Comparison of ENCODE assay signal across 20 mouse cellular contexts in the genomic region with DNA sequence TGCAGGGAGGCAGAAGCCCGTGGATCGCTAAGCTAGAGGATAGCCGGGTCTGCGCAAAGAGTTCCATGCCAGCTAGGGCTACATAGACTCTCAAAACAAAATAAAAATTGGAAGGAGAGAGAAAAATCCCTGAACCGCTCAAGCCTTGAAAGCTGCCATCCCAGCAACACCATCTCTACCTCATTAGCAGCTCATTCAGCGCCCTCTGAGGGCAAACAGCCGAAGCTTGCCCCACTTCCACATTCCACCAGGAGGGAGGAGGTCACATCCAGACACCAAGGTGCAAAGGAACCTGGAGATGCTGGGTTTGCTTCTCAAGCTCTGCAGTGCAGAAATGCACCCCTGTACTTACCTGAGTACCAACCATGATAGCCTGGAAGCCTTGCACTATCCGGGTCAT. TPM values are rescaled to one million over a fixed set of nuclear protein-coding genes. Genes with fewer than 3 reads are reported as not detected.
DNase-seq lines count a peak whose midpoint lies in the region; ATAC-seq and TF ChIP-seq lines count a peak whose summit lies in the region.
"Had no signal": no experiment of that assay in that cellular context is flagged by ENCODE, and none has a peak within 500 bp of the region (broad histone marks: within the 10 kb centered on the region; RNA-seq: fewer than 3 reads in every experiment).

No protein-coding gene starts in this region.

- peak; percentile 29 to 56 for DNase-seq in cerebellum, postnatal 14 days
- no peak for DNase-seq in cerebellum, adult 8-10 months
- no peak for DNase-seq in heart, postnatal 0 days (ENCODE audit: low spot score)
- DNase-seq in heart, embryonic 10.5 days (ENCODE audit: low spot score): no peak
- DNase-seq in left cerebral cortex, postnatal 4 days: peak; percentile 22
- DNase-seq in left cerebral cortex, postnatal 36 days (ENCODE audit: low spot score in 2 of 2): no peak
- DNase-seq in midbrain, postnatal 0 days (ENCODE audit: low spot score): no peak
- DNase-seq in right cerebral cortex, postnatal 14 days: no peak
- DNase-seq: adrenal gland, adult 8-10 months; cerebellum, postnatal 36 days; kidney, adult 9 months; lung, postnatal 4 days; right cerebral cortex, postnatal 25 days; thymus, adult 18-20 months had no signal

- no peak overlapping the region for H3K27ac ChIP-seq in heart, postnatal 0 days (ENCODE audit: low read depth)
- H3K27ac ChIP-seq in heart, embryonic 10.5 days: no peak overlapping the region
- H3K27ac ChIP-seq in midbrain, postnatal 0 days (ENCODE audit: low read depth, low read length): no peak overlapping the region; the same call in 1 of the 2 replicates
- H3K27ac ChIP-seq: embryonic facial prominence, embryonic 10.5 days; liver, embryonic 14.5 days; lung, embryonic 15.5 days; midbrain, embryonic 12.5 days had no signal

- H3K36me3 ChIP-seq in heart, postnatal 0 days (replicated peaks; ENCODE audit: control insufficient read depth, insufficient read depth, low read length): no peaks in the 10 kb centered on the region
- H3K36me3 ChIP-seq in heart, embryonic 10.5 days: no peaks in the 10 kb centered on the region
- no peaks in the 10 kb centered on the region for H3K36me3 ChIP-seq in midbrain, postnatal 0 days (ENCODE audit: insufficient read depth, low read length)
- H3K36me3 ChIP-seq: embryonic facial prominence, embryonic 10.5 days; lung, embryonic 15.5 days; midbrain, embryonic 12.5 days had no signal

- WGBS in heart, postnatal 0 days: 68% methylated on average over 8 of the region's 8 CpGs
- WGBS in heart, embryonic 10.5 days: 60% methylated on average over 8 of the region's 8 CpGs
- 76% methylated on average over 8 of the region's 8 CpGs for WGBS in midbrain, postnatal 0 days

- no peaks in the 10 kb centered on the region for H3K9me3 ChIP-seq in heart, postnatal 0 days (replicated peaks; ENCODE audit: control insufficient read depth, low read length)
- no peaks in the 10 kb centered on the region for H3K9me3 ChIP-seq in heart, embryonic 10.5 days
- no peaks in the 10 kb centered on the region for H3K9me3 ChIP-seq in midbrain, postnatal 0 days (ENCODE audit: low read length)
- H3K9me3 ChIP-seq: embryonic facial prominence, embryonic 10.5 days; lung, embryonic 15.5 days; midbrain, embryonic 12.5 days had no signal

- intact Hi-C loops in left cerebral cortex, postnatal 4 days (cut with DNase I): no loop called here
- intact Hi-C loops in left cerebral cortex, postnatal 36 days (cut with DNase I): loop anchor here (5.0 kb wide), 1 partner anchor 84 kb away; no protein-coding TSS in a partner anchor

- H3K27me3 ChIP-seq in heart, postnatal 0 days (ENCODE audit: control insufficient read depth, insufficient read depth, low read length): no peaks in the 10 kb centered on the region
- no peaks in the 10 kb centered on the region for H3K27me3 ChIP-seq in heart, embryonic 10.5 days (ENCODE audit: insufficient read depth, poor library complexity, severe bottlenecking)
- no peaks in the 10 kb centered on the region for H3K27me3 ChIP-seq in midbrain, postnatal 0 days (ENCODE audit: insufficient read depth, low read length)
- H3K27me3 ChIP-seq: lung, embryonic 15.5 days; midbrain, embryonic 12.5 days had no signal

- ATAC-seq in heart, postnatal 0 days (ENCODE audit: insufficient read depth, low read depth): no peak
- ATAC-seq in midbrain, postnatal 0 days (ENCODE audit: low FRiP score): no peak

- H3K4me2 ChIP-seq in heart, postnatal 0 days (ENCODE audit: low read depth, low read length): no peak overlapping the region
- H3K4me2 ChIP-seq in midbrain, postnatal 0 days (ENCODE audit: low read depth, low read length, poor library complexity, severe bottlenecking): no peak overlapping the region
- H3K4me2 ChIP-seq: lung, embryonic 15.5 days; midbrain, embryonic 12.5 days had no signal

- no peak overlapping the region for H3K9ac ChIP-seq in heart, postnatal 0 days (replicated peaks; ENCODE audit: low read depth, low read length)
- no peak overlapping the region for H3K9ac ChIP-seq in midbrain, postnatal 0 days (replicated peaks; ENCODE audit: low read length, poor library complexity, severe bottlenecking)
- H3K9ac ChIP-seq: liver, embryonic 14.5 days; lung, embryonic 15.5 days; midbrain, embryonic 12.5 days had no signal

- H3K4me3 ChIP-seq in heart, postnatal 0 days (ENCODE audit: low read depth, low read length): no peak overlapping the region
- no peak overlapping the region for H3K4me3 ChIP-seq in heart, embryonic 10.5 days
- H3K4me3 ChIP-seq in midbrain, postnatal 0 days (ENCODE audit: low read depth, low read length): no peak overlapping the region
- H3K4me3 ChIP-seq: embryonic facial prominence, embryonic 10.5 days; lung, embryonic 15.5 days; midbrain, embryonic 12.5 days had no signal

- TF ChIP-seq EP300 in heart, postnatal 0 days (IDR thresholded peaks at IDR 0.05; ENCODE audit: low read depth): no peak

- peak; percentile 40 for TF ChIP-seq CTCF in heart, postnatal 0 days (IDR thresholded peaks at IDR 0.05; ENCODE audit: low read depth)
- peak; percentile 21; the same call in 1 of the 2 replicates for TF ChIP-seq CTCF in midbrain, postnatal 0 days (IDR thresholded peaks at IDR 0.05)

- H3K4me1 ChIP-seq in heart, postnatal 0 days (ENCODE audit: control insufficient read depth, insufficient read depth): peaks cover 6% of the 10 kb centered on the region; the same call in 1 of the 2 replicates
- H3K4me1 ChIP-seq in heart, embryonic 10.5 days: peaks cover 10% of the 10 kb centered on the region
- H3K4me1 ChIP-seq in midbrain, postnatal 0 days (ENCODE audit: insufficient read depth, low read length): no peaks in the 10 kb centered on the region
- H3K4me1 ChIP-seq: embryonic facial prominence, embryonic 10.5 days; midbrain, embryonic 12.5 days had no signal

RNA-seq across cellular contexts. Expression of gene Scube2, which starts 10.6 kb away (rescaled TPM):
- total RNA-seq in heart, postnatal 0 days (2014; rRNA removed; ENCODE audit: low replicate concordance): 9.7 and 16.8 TPM in 2 replicates
- polyA plus RNA-seq in heart, postnatal 0 days (2015; fragmentation: Nextera tagmentation; extraction: Ambion mirVana): 6.4 and 8.3 TPM in 2 replicates
- polyA plus RNA-seq in heart, embryonic 10.5 days (2016; fragmentation: Nextera tagmentation; extraction: Ambion mirVana): 4.7 and 11.3 TPM in 2 replicates
- 1 to 10 TPM in 1 of 2 experiments, under 1 TPM in 1; 0.74 to 2.0 TPM for total RNA-seq in left cerebral cortex, postnatal 4 days (2021)
- 1 to 10 TPM in 1 of 2 experiments, under 1 TPM in 1; 0.94 to 1.2 TPM for total RNA-seq in left cerebral cortex, postnatal 36 days (2021)
- total RNA-seq in midbrain, postnatal 0 days (2014; rRNA removed): 3.0 and 4.3 TPM in 2 replicates
- 1.3 and 2.2 TPM in 2 replicates for polyA plus RNA-seq in midbrain, postnatal 0 days (2015; fragmentation: Nextera tagmentation; extraction: Ambion mirVana)
- total RNA-seq: granulocyte monocyte progenitor cell, adult 5-6 weeks; neutrophil, adult 5-6 weeks had no signal

Comparison
In these comparisons a context has a peak if more than half of its experiments do, and no peak if none do; other contexts are left out.
1. DNase-seq: peak in cerebellum, postnatal 14 days (2 of 2) and left cerebral cortex, postnatal 4 days (single experiment); none in cerebellum, adult 8-10 months (single experiment), heart, postnatal 0 days (single experiment), heart, embryonic 10.5 days (single experiment), left cerebral cortex, postnatal 36 days (0 of 2), midbrain, postnatal 0 days (single experiment) and right cerebral cortex, postnatal 14 days (single experiment).